Mouse (Mus musculus): Measurements from ENCODE around the gene Ubtf.

The Ubtf gene

GRCm38 (mm10) chr11:102317901-102318575, 1.5 kb downstream of the Ubtf start:
- DNase-seq (ENCODE audit: low read depth, low spot score): no peak

- DNase-seq (ENCODE audit: low read depth, low spot score): no peak
Observed at GRCm38 (mm10) chr11:102317298-102317900, 2.1 kb downstream of the Ubtf start.

DNA sequence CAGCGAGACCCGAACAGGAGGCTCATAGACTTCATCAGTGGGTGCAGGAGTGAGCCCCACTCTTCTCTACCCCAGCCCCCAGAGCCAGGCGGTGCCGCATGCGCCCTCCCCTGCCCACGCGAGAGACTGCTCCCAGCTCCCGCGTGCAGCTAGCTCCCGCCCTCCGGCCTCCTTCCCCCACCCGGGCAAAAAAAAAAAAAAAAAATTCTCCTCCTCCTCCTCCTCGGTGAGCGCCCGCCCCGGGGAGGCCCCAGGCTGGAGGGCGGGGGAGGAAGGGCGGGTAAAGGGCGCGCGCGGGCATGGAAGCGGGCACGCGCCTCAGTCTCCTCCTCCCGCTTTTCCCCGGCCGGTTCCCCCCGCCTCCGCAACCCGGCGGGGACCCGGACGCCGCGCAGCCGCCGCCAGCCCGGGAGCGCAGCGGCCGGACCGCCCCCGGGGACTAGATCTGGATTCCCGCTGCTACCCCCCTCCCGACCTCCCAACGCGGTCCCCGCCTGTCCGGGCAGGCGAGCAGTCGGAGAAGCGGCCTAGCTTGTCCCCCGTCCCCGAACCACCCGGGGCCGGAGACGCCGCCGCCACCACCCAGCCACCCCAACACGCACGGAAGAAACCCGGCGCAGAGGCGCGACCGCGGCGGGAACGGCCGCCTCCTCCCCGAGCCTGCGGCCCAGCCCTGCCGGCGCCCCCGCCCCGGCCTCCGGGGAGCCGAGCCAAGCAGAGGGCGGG, 2.8 kb downstream of the Ubtf start:
- peak; percentile 78 for DNase-seq (ENCODE audit: low read depth, low spot score)

DNA sequence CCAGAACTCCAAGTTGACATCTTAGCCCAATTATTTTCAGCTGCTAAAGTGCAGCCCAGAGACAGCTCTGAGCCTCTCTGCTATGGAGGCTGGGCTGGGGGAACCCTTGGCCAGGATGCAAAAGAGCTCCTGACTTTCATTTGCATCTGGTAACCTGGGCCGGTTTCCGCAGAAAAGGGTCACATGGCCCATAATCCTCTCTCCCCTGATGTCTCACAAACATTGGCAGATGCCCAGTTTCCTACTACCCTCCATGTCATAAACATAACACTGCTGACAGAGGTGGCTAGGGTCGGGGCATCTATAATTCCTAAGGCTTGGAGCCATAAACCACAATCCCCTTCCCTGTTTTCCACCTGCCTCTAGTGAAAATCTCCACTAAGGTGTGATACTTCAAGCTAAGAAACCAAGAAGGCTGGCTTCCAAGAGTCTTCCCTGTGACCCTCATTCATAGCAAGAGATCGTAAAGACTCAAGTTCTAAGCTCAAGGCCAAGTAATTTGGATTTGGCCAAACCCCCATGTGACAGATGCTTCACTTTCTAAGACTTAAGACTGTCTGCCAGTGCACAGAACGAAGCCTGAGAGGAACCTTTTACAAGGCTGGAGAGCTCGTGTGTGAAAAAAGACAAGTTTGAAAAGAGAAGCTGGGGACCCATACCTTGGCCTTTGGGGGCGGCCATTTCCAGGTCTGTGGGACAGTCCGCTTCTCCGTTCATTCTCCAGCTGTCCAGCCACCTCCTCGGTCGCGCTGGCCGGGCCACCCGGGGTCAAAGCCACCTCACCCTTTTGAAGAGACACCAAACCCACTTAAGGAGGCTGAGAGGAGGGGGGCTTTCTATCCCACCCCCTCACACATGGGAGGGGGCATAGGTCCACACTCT, 3.6 kb downstream of the Ubtf start:
- DNase-seq (ENCODE audit: low read depth, low spot score): no peak

GRCm38 (mm10) chr11:102314321-102314720, 5.2 kb downstream of the Ubtf start:
- DNase-seq (ENCODE audit: low read depth, low spot score): no peak

DNA sequence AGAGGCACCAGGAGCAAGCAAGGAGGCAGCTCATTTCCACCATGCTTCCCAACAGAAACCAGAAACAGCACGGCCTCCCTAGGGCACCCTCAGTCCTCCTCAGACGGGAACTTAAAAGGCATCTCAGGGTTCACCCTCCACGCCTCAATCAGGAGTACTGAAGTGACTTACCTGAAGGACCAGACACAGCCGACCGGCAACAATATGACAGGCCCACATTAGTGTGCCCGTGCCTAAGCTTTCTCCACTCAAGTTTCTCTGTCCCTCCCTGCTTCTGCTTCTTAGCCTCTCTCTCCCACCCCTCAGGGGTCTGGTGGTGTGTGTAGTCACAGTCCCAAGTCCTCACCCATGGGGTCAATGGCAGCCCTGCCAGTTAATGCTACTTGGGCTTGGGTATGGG, 7.0 kb downstream of the Ubtf start:
- no peak for DNase-seq (ENCODE audit: low read depth, low spot score)

GRCm38 (mm10) chr11:102311966-102312365, 7.6 kb downstream of the Ubtf start:
- DNase-seq (ENCODE audit: low read depth, low spot score): no peak

GRCm38 (mm10) chr11:102310768-102311695, 8.5 kb downstream of the Ubtf start:
- no peak for DNase-seq (ENCODE audit: low read depth, low spot score)

DNA sequence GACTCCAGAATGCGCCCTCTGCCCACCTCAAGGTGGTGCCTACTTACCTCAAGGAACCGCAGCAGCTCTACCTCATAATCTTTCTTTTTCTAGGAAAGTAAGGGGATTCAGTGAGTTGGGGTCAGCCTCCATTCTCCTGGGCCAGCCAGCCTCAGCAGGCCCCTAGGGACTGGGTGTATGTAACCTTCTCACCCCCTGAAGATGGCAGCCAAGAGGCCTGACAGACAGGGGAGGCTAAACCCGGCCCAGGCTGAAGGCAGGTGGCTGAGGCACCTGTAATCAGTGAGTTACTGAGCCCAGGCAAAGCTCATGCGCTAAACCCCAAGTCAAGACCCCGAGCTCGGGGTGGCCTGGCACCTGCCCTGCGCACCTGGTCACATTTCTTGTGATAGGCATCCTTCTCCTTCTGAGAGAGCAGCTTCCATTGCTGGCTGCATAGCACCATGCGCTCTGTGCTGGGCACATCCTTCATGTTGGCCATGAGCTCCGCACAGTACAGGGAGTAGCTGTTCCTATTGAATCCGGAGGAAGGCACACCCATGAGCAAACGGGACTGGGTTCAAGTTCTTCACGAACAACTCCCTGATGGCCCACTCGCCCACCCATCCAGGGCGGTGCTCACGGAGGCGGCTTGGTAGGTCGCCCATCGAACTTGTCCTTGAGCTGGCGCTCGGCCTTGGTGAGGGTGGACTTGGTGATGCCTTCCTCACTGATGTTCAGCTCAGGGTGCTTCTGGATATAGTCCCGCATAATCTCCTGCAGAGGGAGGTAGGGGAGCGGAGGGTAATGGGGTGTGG, 9.5 kb downstream of the Ubtf start:
- DNase-seq (ENCODE audit: low read depth, low spot score): no peak

DNA sequence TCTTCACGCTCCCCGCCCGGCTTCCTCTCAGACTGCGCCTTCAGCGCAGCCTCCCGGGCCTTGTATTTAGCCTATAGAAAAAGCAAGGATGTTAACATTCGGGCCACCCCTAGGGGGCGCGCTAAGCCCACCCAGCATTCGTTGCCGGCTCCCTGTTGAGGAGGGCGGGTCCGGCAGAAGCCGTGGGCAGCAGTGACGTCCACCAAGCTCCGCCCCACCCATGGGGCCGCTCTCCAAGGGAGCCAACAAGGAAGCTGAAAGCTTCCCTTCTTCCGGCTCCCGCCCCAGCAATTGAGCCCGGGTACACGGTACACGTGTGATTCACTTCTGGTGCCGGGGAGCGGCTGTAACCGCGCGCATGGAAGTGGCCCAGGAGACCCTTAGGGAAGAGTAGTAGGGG, 10.6 kb downstream of the Ubtf start:
- peak; percentile 93 for DNase-seq (ENCODE audit: low read depth, low spot score)

DNA sequence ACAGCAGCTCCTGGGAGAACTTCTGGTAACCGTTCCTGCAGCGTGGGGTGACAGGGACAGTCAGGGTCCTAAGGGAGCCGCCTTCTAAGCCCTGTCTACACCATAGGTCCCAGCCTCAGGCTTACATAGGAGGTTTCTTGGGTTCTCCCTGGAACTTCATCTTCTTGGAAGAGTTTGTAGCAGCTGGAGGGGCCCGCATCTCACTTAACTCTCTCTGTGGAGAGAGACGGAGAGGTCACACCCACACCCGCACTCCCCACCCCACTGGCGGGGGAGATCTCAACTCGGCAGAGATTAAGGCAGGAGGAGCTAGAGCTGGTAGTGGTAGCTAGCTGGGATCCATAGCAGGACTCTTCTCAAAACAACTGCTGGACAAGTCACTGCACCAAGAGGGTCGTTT, 11.4 kb downstream of the Ubtf start:
- no peak for DNase-seq (ENCODE audit: low read depth, low spot score)

- DNase-seq (ENCODE audit: low read depth, low spot score): no peak
Observed at GRCm38 (mm10) chr11:102305359-102305758, 14.2 kb downstream of the Ubtf start.

- DNase-seq (ENCODE audit: low read depth, low spot score): no peak
Observed at GRCm38 (mm10) chr11:102304141-102304540, 15.4 kb downstream of the Ubtf start.

DNA sequence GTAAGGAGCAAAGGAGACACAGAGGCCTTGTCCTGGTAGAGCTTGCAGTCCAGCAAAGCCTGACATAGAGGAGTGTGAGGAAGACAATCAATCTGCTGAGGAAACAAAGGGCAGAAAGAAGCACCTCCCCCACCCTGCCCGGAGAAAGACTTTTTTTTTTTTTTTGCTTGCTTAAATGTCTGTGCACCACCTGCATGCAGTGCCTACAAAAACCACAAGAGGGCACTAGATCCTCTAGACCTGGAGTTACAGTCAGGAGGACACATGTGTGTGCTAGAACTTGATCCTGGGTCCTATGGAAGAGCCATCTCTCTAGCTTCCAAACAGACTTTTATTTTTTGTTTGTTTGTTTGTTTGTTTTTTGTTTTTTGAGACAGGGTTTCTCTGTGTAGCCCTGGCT, 19.7 kb downstream of the Ubtf start:
- DNase-seq (ENCODE audit: low read depth, low spot score): no peak

- no peak for DNase-seq (ENCODE audit: low read depth, low spot score)
Observed at GRCm38 (mm10) chr11:102297577-102298556, 21.7 kb downstream of the Ubtf start.

GRCm38 (mm10) chr11:102296491-102297472, 22.8 kb downstream of the Ubtf start, which contains the start of gene Atxn7l3:
Gene Atxn7l3, minus strand, starts transcription at chr11:102296631.
- peak; percentile 97 for DNase-seq (ENCODE audit: low read depth, low spot score)

Data from telencephalon, adult 2 months (tissue).